Mouse (Mus musculus): Measurements from ENCODE around the gene Wars2. TPM values are rescaled to one million over a fixed set of nuclear protein-coding genes. Genes with fewer than 3 reads are reported as not detected.

Gene Wars2
- polyA plus RNA-seq (2015; fragmentation: Nextera tagmentation; extraction: Ambion mirVana): 4.2 and 4.6 TPM in 2 replicates

DNA sequence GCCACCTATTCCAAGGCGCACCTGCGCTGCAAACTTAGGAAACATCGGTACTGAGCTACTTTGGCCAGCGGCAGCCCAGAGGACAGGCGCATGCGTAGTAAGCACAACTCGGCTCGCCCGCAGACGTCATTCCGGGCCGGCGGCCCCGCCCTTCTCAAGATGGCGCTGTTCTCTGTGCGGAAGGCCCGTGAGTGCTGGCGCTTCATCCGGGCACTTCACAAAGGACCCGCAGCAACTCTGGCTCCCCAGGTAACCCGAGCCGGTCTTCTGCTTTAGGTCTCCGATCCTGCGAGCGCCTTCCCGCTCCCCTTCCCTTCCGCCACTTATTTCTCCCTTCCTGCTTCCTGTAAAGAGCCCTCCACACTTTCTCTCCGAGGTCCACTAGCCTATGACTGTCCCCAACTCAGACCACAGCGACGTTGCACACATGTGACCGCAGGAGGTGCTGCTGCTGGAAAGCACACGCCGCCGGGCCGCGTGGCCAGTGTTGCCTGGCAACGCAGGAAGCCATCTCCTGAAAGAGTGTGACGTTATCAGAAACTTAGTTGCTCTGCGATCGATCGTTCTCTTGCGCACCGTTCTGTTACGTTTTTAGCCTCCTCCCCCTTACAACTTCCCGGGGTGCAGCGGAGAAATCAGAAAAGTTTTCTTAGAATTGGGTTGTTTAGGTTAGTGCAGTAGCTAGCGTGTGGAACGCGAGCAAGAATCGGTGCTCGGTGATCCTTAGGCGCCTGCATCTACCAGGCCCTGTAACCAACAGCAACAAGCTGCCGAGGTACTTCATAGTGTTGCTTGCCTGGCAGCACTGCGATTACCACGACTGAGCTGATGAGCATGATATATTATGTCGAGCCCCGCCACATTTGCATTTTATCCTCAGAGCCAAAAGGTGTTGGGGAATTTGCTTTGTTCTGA is at the start of gene Wars2:
Gene Wars2 (plus strand): TSS at position 129 of the 915 bp plus-strand sequence.
- TF ChIP-seq EP300 (IDR thresholded peaks at IDR 0.05) (no peak), CTCF (IDR thresholded peaks at IDR 0.05) (peak; percentile 63)
- Histone ChIP-seq H3K27ac (ENCODE audit: low read length) (peak within 1 kb of the TSS; percentile 96), H3K4me1 (ENCODE audit: insufficient read depth, low read depth, low read length) (peaks cover 3% of the 10 kb centered on the region; the same call in 1 of the 2 replicates), H3K9me3 (ENCODE audit: low read length) (no peaks in the 10 kb centered on the region), H3K9ac (replicated peaks; ENCODE audit: low read depth) (peak within 1 kb of the TSS; percentile 64), H3K27me3 (replicated peaks; ENCODE audit: insufficient read depth, low read length) (no peaks in the 10 kb centered on the region), H3K36me3 (ENCODE audit: insufficient read depth, low read length) (no peaks in the 10 kb centered on the region), H3K4me2 (replicated peaks; ENCODE audit: low read depth, low read length) (peak within 1 kb of the TSS; percentile 75), H3K4me3 (ENCODE audit: low read depth, low read length) (peak within 1 kb of the TSS; percentile 57)
- ATAC-seq: peak; percentile 100
- WGBS: under 1% methylated on average over 57 of the region's 57 CpGs
- peak; percentile 97 for DNase-seq (ENCODE audit: low spot score)

- no peaks in the 10 kb centered on the region for H3K9me3 ChIP-seq (ENCODE audit: low read length)
- WGBS: 54% methylated on average over 3 of the region's 3 CpGs
These were observed 44.1 kb upstream of the Wars2 start for GRCm38 (mm10) chr3:99096816-99097215.

GRCm38 (mm10) chr3:99110353-99111213 is 30.3 kb upstream of the Wars2 start:
- DNase-seq (ENCODE audit: low spot score): peak; percentile 11
- H3K9me3 ChIP-seq (ENCODE audit: low read length): no peaks in the 10 kb centered on the region
- H3K27me3 ChIP-seq (replicated peaks; ENCODE audit: insufficient read depth, low read length): no peaks in the 10 kb centered on the region
- 38% methylated on average over 9 of the region's 9 CpGs for WGBS
- peak; percentile 35 for ATAC-seq
- no peak overlapping the region for H3K4me2 ChIP-seq (replicated peaks; ENCODE audit: low read depth, low read length)
- no peak overlapping the region for H3K27ac ChIP-seq (ENCODE audit: low read length)
- H3K4me3 ChIP-seq (ENCODE audit: low read depth, low read length): no peak overlapping the region
- H3K4me1 ChIP-seq (ENCODE audit: insufficient read depth, low read depth, low read length): no peaks in the 10 kb centered on the region
- H3K9ac ChIP-seq (replicated peaks; ENCODE audit: low read depth): no peak overlapping the region
- TF ChIP-seq CTCF (IDR thresholded peaks at IDR 0.05) (no peak), EP300 (IDR thresholded peaks at IDR 0.05) (0 out of 2 replicates have a peak, but pooled peaks have one; percentile 13)
- no peaks in the 10 kb centered on the region for H3K36me3 ChIP-seq (ENCODE audit: insufficient read depth, low read length)

More at GRCm38 (mm10) chr3:99096816-99097215, 44.1 kb upstream of the Wars2 start:
- H3K4me2 ChIP-seq (replicated peaks; ENCODE audit: low read depth, low read length): no peak overlapping the region
- no peaks in the 10 kb centered on the region for H3K36me3 ChIP-seq (ENCODE audit: insufficient read depth, low read length)
- DNase-seq (ENCODE audit: low spot score): no peak
- H3K27me3 ChIP-seq (replicated peaks; ENCODE audit: insufficient read depth, low read length): no peaks in the 10 kb centered on the region
- no peak for TF ChIP-seq EP300 (IDR thresholded peaks at IDR 0.05)
- no peak for TF ChIP-seq CTCF (IDR thresholded peaks at IDR 0.05)
- H3K27ac ChIP-seq (ENCODE audit: low read length): no peak overlapping the region
- H3K4me1 ChIP-seq (ENCODE audit: insufficient read depth, low read depth, low read length): no peaks in the 10 kb centered on the region
- ATAC-seq: no peak
- no peak overlapping the region for H3K9ac ChIP-seq (replicated peaks; ENCODE audit: low read depth)
- no peak overlapping the region for H3K4me3 ChIP-seq (ENCODE audit: low read depth, low read length)

DNA sequence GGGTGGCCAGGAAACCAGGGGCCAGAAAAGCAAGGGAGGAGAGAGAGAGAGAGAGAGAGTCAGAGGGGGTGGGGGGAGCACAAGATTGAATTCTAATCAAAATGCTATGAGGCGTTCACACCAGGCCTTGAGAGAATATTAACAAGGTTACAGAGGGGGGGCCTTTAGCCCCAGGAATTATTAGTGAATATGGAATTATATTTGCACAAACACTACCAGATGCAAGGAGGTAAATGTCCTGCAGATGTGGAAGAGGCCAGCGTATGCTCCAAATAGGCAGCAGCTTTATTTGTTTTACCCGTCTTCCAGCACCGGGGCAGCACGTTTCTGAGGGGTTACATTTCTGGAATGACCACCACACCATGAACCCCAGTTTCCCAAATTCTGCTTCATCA is 29.7 kb upstream of the Wars2 start:
- Histone ChIP-seq H3K9me3 (ENCODE audit: low read length) (no peaks in the 10 kb centered on the region), H3K4me1 (ENCODE audit: insufficient read depth, low read depth, low read length) (no peaks in the 10 kb centered on the region), H3K36me3 (ENCODE audit: insufficient read depth, low read length) (no peaks in the 10 kb centered on the region), H3K4me2 (replicated peaks; ENCODE audit: low read depth, low read length) (no peak overlapping the region), H3K9ac (replicated peaks; ENCODE audit: low read depth) (no peak overlapping the region), H3K27ac (ENCODE audit: low read length) (no peak overlapping the region), H3K27me3 (replicated peaks; ENCODE audit: insufficient read depth, low read length) (no peaks in the 10 kb centered on the region), H3K4me3 (ENCODE audit: low read depth, low read length) (no peak overlapping the region)
- DNase-seq (ENCODE audit: low spot score) (no peak), ATAC-seq (no peak)
- TF ChIP-seq CTCF (IDR thresholded peaks at IDR 0.05) (no peak), EP300 (IDR thresholded peaks at IDR 0.05) (no peak)
- WGBS: 72% methylated on average over 5 of the region's 5 CpGs

DNA sequence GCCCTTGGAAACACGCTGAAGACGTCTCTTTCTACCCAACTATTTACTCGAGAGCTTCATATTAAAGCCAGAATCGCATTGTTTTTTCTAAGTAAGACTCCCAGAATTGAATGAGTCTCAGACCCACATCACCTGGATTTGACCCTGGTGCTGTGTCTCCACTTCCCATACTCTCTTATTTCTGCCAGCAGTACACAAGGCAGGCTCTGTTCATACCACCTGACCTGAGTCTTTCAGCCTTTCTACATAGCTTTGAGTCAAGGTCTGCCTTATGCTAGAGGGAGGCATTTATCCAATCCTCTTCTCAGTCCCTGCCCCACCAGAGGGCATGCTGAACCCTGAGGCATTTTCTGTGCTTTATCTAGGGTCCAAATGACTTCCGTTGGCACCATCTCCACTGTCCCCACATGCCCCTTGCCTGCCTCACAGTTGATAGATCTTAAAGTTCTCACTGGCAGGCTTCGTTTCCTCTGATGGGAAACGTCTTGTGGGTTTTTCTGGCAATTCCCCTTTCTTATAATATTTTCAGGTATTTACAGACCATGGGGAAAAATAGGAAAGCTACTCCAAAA is 27.5 kb upstream of the Wars2 start:
- WGBS: 74% methylated on average over 7 of the region's 7 CpGs
- H3K4me2 ChIP-seq (replicated peaks; ENCODE audit: low read depth, low read length): no peak overlapping the region
- no peaks in the 10 kb centered on the region for H3K9me3 ChIP-seq (ENCODE audit: low read length)
- H3K27me3 ChIP-seq (replicated peaks; ENCODE audit: insufficient read depth, low read length): no peaks in the 10 kb centered on the region
- H3K36me3 ChIP-seq (ENCODE audit: insufficient read depth, low read length): no peaks in the 10 kb centered on the region
- no peak for DNase-seq (ENCODE audit: low spot score)
- no peak for TF ChIP-seq CTCF (IDR thresholded peaks at IDR 0.05)
- TF ChIP-seq EP300 (IDR thresholded peaks at IDR 0.05): no peak
- no peak for ATAC-seq
- no peak overlapping the region for H3K9ac ChIP-seq (replicated peaks; ENCODE audit: low read depth)
- H3K4me1 ChIP-seq (ENCODE audit: insufficient read depth, low read depth, low read length): no peaks in the 10 kb centered on the region
- no peak overlapping the region for H3K4me3 ChIP-seq (ENCODE audit: low read depth, low read length)
- no peak overlapping the region for H3K27ac ChIP-seq (ENCODE audit: low read length)

- no peak overlapping the region for H3K9ac ChIP-seq (replicated peaks; ENCODE audit: low read depth)
- ATAC-seq (no peak), DNase-seq (ENCODE audit: low spot score) (no peak)
- H3K4me2 ChIP-seq (replicated peaks; ENCODE audit: low read depth, low read length): no peak overlapping the region
- 33% methylated on average over 2 of the region's 2 CpGs for WGBS
- TF ChIP-seq EP300 (IDR thresholded peaks at IDR 0.05) (no peak), CTCF (IDR thresholded peaks at IDR 0.05) (no peak)
- H3K36me3 ChIP-seq (ENCODE audit: insufficient read depth, low read length): no peaks in the 10 kb centered on the region
- H3K4me1 ChIP-seq (ENCODE audit: insufficient read depth, low read depth, low read length): no peaks in the 10 kb centered on the region
- no peaks in the 10 kb centered on the region for H3K9me3 ChIP-seq (ENCODE audit: low read length)
- no peak overlapping the region for H3K27ac ChIP-seq (ENCODE audit: low read length)
- H3K4me3 ChIP-seq (ENCODE audit: low read depth, low read length): no peak overlapping the region
- no peaks in the 10 kb centered on the region for H3K27me3 ChIP-seq (replicated peaks; ENCODE audit: insufficient read depth, low read length)
These were observed 19.9 kb upstream of the Wars2 start for GRCm38 (mm10) chr3:99120942-99121341.

Data from lung, postnatal 0 days (tissue).